Mouse (Mus musculus) left cerebral cortex, postnatal 36 days (tissue): ENCODE data around the gene Etv6. TPM values are rescaled to one million over a fixed set of nuclear protein-coding genes. Genes with fewer than 3 reads are reported as not detected.

Source experiments
- DNase-seq, 2 experiments: peaks; one replicate each; pipeline ENCODE4 v3.0.0; 2021 to 2022; ENCODE audit warnings: low spot score in 2 of 2, mixed read lengths in 1 of 2
- intact Hi-C: fragments of 180-260 bp; cut with DNase I; formaldehyde crosslinking; loops from one replicate; pipeline ENCODE4 v1.15.1; 2025
- total RNA-seq, 2 experiments: library from RNA; stranded (reverse); gene quantifications; 2 replicates each; pipeline ENCODE4 v1.2.3; 2021

The Etv6 gene
- total RNA-seq, 2 experiments from 2014 or later: 14.1 to 18.1 TPM

GRCm38 (mm10) chr6:134273884-134274283, 238.4 kb downstream of the Etv6 start:
- intact Hi-C loops: no loop called here
- DNase-seq: no peak

- intact Hi-C loops: no loop called here
- DNase-seq: no peak
Measured at GRCm38 (mm10) chr6:134276954-134277353, 241.5 kb downstream of the Etv6 start.

- intact Hi-C loops: no loop called here
Measured at GRCm38 (mm10) chr6:134282095-134282494, 246.6 kb downstream of the Etv6 start.

GRCm38 (mm10) chr6:134291823-134292222, 256.3 kb downstream of the Etv6 start:
- no peak for DNase-seq
- intact Hi-C loops: no loop called here

More at GRCm38 (mm10) chr6:134282095-134282494, 246.6 kb downstream of the Etv6 start:
- DNase-seq: no peak

- intact Hi-C loops: no loop called here
- DNase-seq: no peak
Measured at GRCm38 (mm10) chr6:134292404-134292803, 256.9 kb downstream of the Etv6 start.

GRCm38 (mm10) chr6:134293615-134294508, 258.4 kb downstream of the Etv6 start:
- no peak for DNase-seq
- intact Hi-C loops: no loop called here

- DNase-seq: no peak
- intact Hi-C loops: no loop called here
Measured at GRCm38 (mm10) chr6:134297884-134298619, 262.6 kb downstream of the Etv6 start.

GRCm38 (mm10) chr6:134301951-134302350, 266.5 kb downstream of the Etv6 start:
- no peak for DNase-seq
- intact Hi-C loops: no loop called here

GRCm38 (mm10) chr6:134311346-134311745, 275.8 kb downstream of the Etv6 start:
- DNase-seq: no peak
- intact Hi-C loops: no loop called here

- intact Hi-C loops: no loop called here
- DNase-seq: no peak
Measured at GRCm38 (mm10) chr6:134312571-134312970, 277.1 kb downstream of the Etv6 start.

- intact Hi-C loops: no loop called here
Measured at GRCm38 (mm10) chr6:134317371-134317770, 281.9 kb downstream of the Etv6 start.

More at GRCm38 (mm10) chr6:134317371-134317770, 281.9 kb downstream of the Etv6 start:
- DNase-seq: peak; percentile 62 to 78

Other genes starting within 250 kb of the Etv6 start
- gene Kap, start 181.9 kb upstream of the Etv6 start, total RNA-seq: not detected